Mouse (Mus musculus) limb, embryonic 12.5 days (tissue): ENCODE results near the gene Clec11a. TPM values are rescaled to one million over a fixed set of nuclear protein-coding genes. Genes with fewer than 3 reads are reported as not detected.

Experiments used
- ATAC-seq: fragments of 200-750 bp; cut with Nextera tagmentation; 2 replicates; pipeline ENCODE4 v1.8.0; 2017; ENCODE audit warnings: low read depth, moderate TSS enrichment; ENCODE audit not compliant: insufficient number of reproducible peaks, insufficient read depth, low FRiP score, low TSS enrichment
- H3K27ac ChIP-seq: fragments of 300-500 bp; sonication (generic); 2 replicates; pipeline ENCODE4 v1.5.1; 2016; ENCODE audit warnings: mild to moderate bottlenecking, moderate library complexity
- H3K27me3 ChIP-seq: fragments of 300-500 bp; sonication (generic); 2 replicates; pipeline ENCODE4 v1.6.1; 2016; ENCODE audit warnings: mild to moderate bottlenecking, moderate library complexity
- H3K36me3 ChIP-seq: fragments of 300-500 bp; sonication (generic); 2 replicates; pipeline ENCODE4 v1.6.1; 2016; ENCODE audit warnings: mild to moderate bottlenecking, moderate library complexity
- H3K4me1 ChIP-seq: fragments of 300-500 bp; sonication (generic); replicated peaks from 2 replicates; pipeline ENCODE4 v1.6.1; 2016
- H3K4me2 ChIP-seq: fragments of 300-500 bp; sonication (generic); 2 replicates; pipeline ENCODE4 v1.6.1; 2016; ENCODE audit warnings: mild to moderate bottlenecking, moderate library complexity
- H3K4me3 ChIP-seq: fragments of 300-500 bp; sonication (generic); replicated peaks from 2 replicates; pipeline ENCODE4 v1.5.1; 2016; ENCODE audit warnings: mild to moderate bottlenecking
- H3K9ac ChIP-seq: fragments of 300-500 bp; sonication (generic); replicated peaks from 2 replicates; pipeline ENCODE4 v1.6.1; 2016; ENCODE audit warnings: mild to moderate bottlenecking, moderate library complexity
- H3K9me3 ChIP-seq: fragments of 300-500 bp; sonication (generic); 2 replicates; pipeline ENCODE4 v1.6.1; 2016; ENCODE audit warnings: mild to moderate bottlenecking, moderate library complexity
- WGBS: fragments of 180-500 bp; shearing (Covaris S2); methylation state at CpG from one replicate; pipeline ENCODE4 v1.1.7; 2016; 5-methylcytosine and 5-hydroxymethylcytosine counted together
- polyA plus RNA-seq: library from polyadenylated mRNA; unstranded; fragments of >200 nt; fragmentation: Nextera tagmentation; extraction: Ambion mirVana; gene quantifications from 2 replicates; pipeline ENCODE4 v1.2.1, GENCODE M21; 2016

The Clec11a gene
- 2.0 and 2.2 TPM in 2 replicates for polyA plus RNA-seq

GRCm38 (mm10) chr7:44306516-44307240, at the start of gene Clec11a:
Gene Clec11a, minus strand, starts transcription at chr7:44306902.
- Histone ChIP-seq H3K9ac (peak within 1 kb of the TSS; percentile 34), H3K4me1 (peaks cover 51% of the 10 kb centered on the region), H3K36me3 (no peaks in the 10 kb centered on the region), H3K4me3 (peak within 1 kb of the TSS; percentile 67), H3K27me3 (peaks cover 53% of the 10 kb centered on the region), H3K9me3 (no peaks in the 10 kb centered on the region), H3K4me2 (peak within 1 kb of the TSS; percentile 73), H3K27ac (peak within 1 kb of the TSS; percentile 64)
- WGBS, result 55% methylated on average over 6 of the region's 6 CpGs
- no peak for ATAC-seq

- H3K36me3 ChIP-seq, result no peaks in the 10 kb centered on the region
- H3K4me1 ChIP-seq, result peaks cover 51% of the 10 kb centered on the region
- H3K9me3 ChIP-seq, result no peaks in the 10 kb centered on the region
- no peak overlapping the region for H3K4me3 ChIP-seq
- no peak overlapping the region for H3K4me2 ChIP-seq
- H3K27me3 ChIP-seq, result peaks cover 97% of the 10 kb centered on the region
- ATAC-seq, result no peak
- no peak overlapping the region for H3K9ac ChIP-seq
- WGBS, result 78% methylated on average over 6 of the region's 6 CpGs
- H3K27ac ChIP-seq, result no peak overlapping the region
These were observed 48.7 kb upstream of the Clec11a start for GRCm38 (mm10) chr7:44355411-44355810.

GRCm38 (mm10) chr7:44353601-44354340, 47.1 kb upstream of the Clec11a start:
- H3K9ac ChIP-seq, result no peak overlapping the region; the same call in 1 of the 2 replicates
- peaks cover 44% of the 10 kb centered on the region for H3K4me1 ChIP-seq
- no peak overlapping the region for H3K27ac ChIP-seq

GRCm38 (mm10) chr7:44352750-44353600, 46.3 kb upstream of the Clec11a start:
- H3K27me3 ChIP-seq, result peaks cover 100% of the 10 kb centered on the region
- WGBS, result 2% methylated on average over 70 of the region's 71 CpGs
- no peaks in the 10 kb centered on the region for H3K36me3 ChIP-seq
- H3K27ac ChIP-seq, result no peak overlapping the region
- peak overlapping the region; percentile 39 for H3K4me2 ChIP-seq
- ATAC-seq, result no peak
- peaks cover 44% of the 10 kb centered on the region for H3K4me1 ChIP-seq
- no peaks in the 10 kb centered on the region for H3K9me3 ChIP-seq
- H3K4me3 ChIP-seq, result peak overlapping the region; percentile 17
- peak overlapping the region; percentile 12; the same call in 1 of the 2 replicates for H3K9ac ChIP-seq

More at GRCm38 (mm10) chr7:44353601-44354340, 47.1 kb upstream of the Clec11a start:
- no peaks in the 10 kb centered on the region for H3K9me3 ChIP-seq
- WGBS, result 2% methylated on average over 35 of the region's 35 CpGs
- peak overlapping the region; percentile 39 for H3K4me2 ChIP-seq
- no peak for ATAC-seq
- peak overlapping the region; percentile 17 for H3K4me3 ChIP-seq
- peaks cover 98% of the 10 kb centered on the region for H3K27me3 ChIP-seq
- no peaks in the 10 kb centered on the region for H3K36me3 ChIP-seq

- H3K4me3 ChIP-seq, result peak overlapping the region; percentile 17; the same call in 1 of the 2 replicates
- no peak for ATAC-seq
- H3K36me3 ChIP-seq, result no peaks in the 10 kb centered on the region
- peak overlapping the region; percentile 39 for H3K4me2 ChIP-seq
- 0 out of 2 replicates have a peak overlapping the region, but pooled peaks have one; percentile 12 for H3K9ac ChIP-seq
- H3K9me3 ChIP-seq, result no peaks in the 10 kb centered on the region
- 4% methylated on average over 71 of the region's 71 CpGs for WGBS
- H3K27ac ChIP-seq, result no peak overlapping the region
- peaks cover 100% of the 10 kb centered on the region for H3K27me3 ChIP-seq
- peaks cover 38% of the 10 kb centered on the region for H3K4me1 ChIP-seq
These were observed 45.4 kb upstream of the Clec11a start for GRCm38 (mm10) chr7:44351881-44352749.

GRCm38 (mm10) chr7:44350957-44351711, 44.4 kb upstream of the Clec11a start:
- WGBS, result 3% methylated on average over 25 of the region's 25 CpGs
- Histone ChIP-seq H3K36me3 (no peaks in the 10 kb centered on the region), H3K4me3 (peak overlapping the region; percentile 21), H3K27me3 (peaks cover 97% of the 10 kb centered on the region), H3K4me1 (peaks cover 30% of the 10 kb centered on the region), H3K9ac (no peak overlapping the region), H3K9me3 (no peaks in the 10 kb centered on the region), H3K27ac (no peak overlapping the region), H3K4me2 (peak overlapping the region; percentile 51)
- ATAC-seq, result peak; percentile 33

- no peak overlapping the region for H3K4me2 ChIP-seq
- H3K27ac ChIP-seq, result no peak overlapping the region
- no peak for ATAC-seq
- no peaks in the 10 kb centered on the region for H3K36me3 ChIP-seq
- peaks cover 27% of the 10 kb centered on the region for H3K4me1 ChIP-seq
- peaks cover 93% of the 10 kb centered on the region for H3K27me3 ChIP-seq
- H3K9me3 ChIP-seq, result no peaks in the 10 kb centered on the region
- 10% methylated on average over 3 of the region's 3 CpGs for WGBS
- H3K9ac ChIP-seq, result no peak overlapping the region
- no peak overlapping the region for H3K4me3 ChIP-seq
These were observed 42.3 kb upstream of the Clec11a start for GRCm38 (mm10) chr7:44349043-44349442.

- no peaks in the 10 kb centered on the region for H3K36me3 ChIP-seq
- 60% methylated on average over 12 of the region's 12 CpGs for WGBS
- peaks cover 93% of the 10 kb centered on the region for H3K27me3 ChIP-seq
- H3K4me1 ChIP-seq, result peaks cover 4% of the 10 kb centered on the region; the same call in 1 of the 2 replicates
- no peak for ATAC-seq
- H3K9ac ChIP-seq, result no peak overlapping the region
- H3K27ac ChIP-seq, result no peak overlapping the region
- H3K4me2 ChIP-seq, result no peak overlapping the region
- H3K4me3 ChIP-seq, result no peak overlapping the region
- no peaks in the 10 kb centered on the region for H3K9me3 ChIP-seq
These were observed 37.9 kb upstream of the Clec11a start for GRCm38 (mm10) chr7:44344622-44345021.

- H3K4me2 ChIP-seq, result no peak overlapping the region
- H3K36me3 ChIP-seq, result no peaks in the 10 kb centered on the region
- peaks cover 4% of the 10 kb centered on the region; the same call in 1 of the 2 replicates for H3K4me1 ChIP-seq
- no peaks in the 10 kb centered on the region for H3K9me3 ChIP-seq
- 17% methylated on average over 11 of the region's 11 CpGs for WGBS
- no peak overlapping the region for H3K27ac ChIP-seq
- ATAC-seq, result no peak
- no peak overlapping the region for H3K4me3 ChIP-seq
- peaks cover 93% of the 10 kb centered on the region for H3K27me3 ChIP-seq
- no peak overlapping the region for H3K9ac ChIP-seq
These were observed 36.8 kb upstream of the Clec11a start for GRCm38 (mm10) chr7:44343459-44344015.
